Mouse (Mus musculus) hindbrain, embryonic 15.5 days (tissue): ENCODE results near the gene Proser1. TPM values are rescaled to one million over a fixed set of nuclear protein-coding genes. Genes with fewer than 3 reads are reported as not detected.
A peak's percentile ranks its signal among the peaks of the same experiment; 100 is the strongest.

Experiments used
- ATAC-seq: fragments of 200-750 bp; cut with Nextera tagmentation; 2 replicates; pipeline ENCODE4 v1.8.0; 2017; ENCODE audit warnings: low read depth, moderate number of reproducible peaks, moderate TSS enrichment; ENCODE audit not compliant: low FRiP score
- H3K27ac ChIP-seq: fragments of 300-500 bp; sonication (generic); replicated peaks from 2 replicates; pipeline ENCODE4 v1.5.1; 2015; ENCODE audit warnings: mild to moderate bottlenecking, inconsistent platforms
- H3K27me3 ChIP-seq: fragments of 300-500 bp; sonication (generic); 2 replicates; pipeline ENCODE4 v1.6.1; 2015; ENCODE audit warnings: control low read depth, inconsistent platforms
- H3K36me3 ChIP-seq: fragments of 300-500 bp; sonication (generic); 2 replicates; pipeline ENCODE4 v1.6.1; 2015; ENCODE audit warnings: control low read depth, inconsistent platforms
- H3K4me1 ChIP-seq: fragments of 300-500 bp; sonication (generic); replicated peaks from 2 replicates; pipeline ENCODE4 v1.6.1; 2015; ENCODE audit warnings: control low read depth, inconsistent platforms
- H3K4me2 ChIP-seq: fragments of 300-500 bp; sonication (generic); 2 replicates; pipeline ENCODE4 v1.6.1; 2015; ENCODE audit warnings: moderate library complexity, mild to moderate bottlenecking, inconsistent platforms
- H3K4me3 ChIP-seq: fragments of 300-500 bp; sonication (generic); 2 replicates; pipeline ENCODE4 v1.5.1; 2015; ENCODE audit warnings: mild to moderate bottlenecking, inconsistent platforms
- H3K9ac ChIP-seq: fragments of 300-500 bp; sonication (generic); 2 replicates; pipeline ENCODE4 v1.6.1; 2015; ENCODE audit warnings: inconsistent platforms
- H3K9me3 ChIP-seq: fragments of 300-500 bp; sonication (generic); 2 replicates; pipeline ENCODE4 v1.6.1; 2016; ENCODE audit warnings: control low read depth, inconsistent platforms
- whole genome bisulfite sequencing: fragments of 180-500 bp; shearing (Covaris S2); methylation state at CpG from one replicate; pipeline ENCODE4 v1.1.7; 2015; 5-methylcytosine and 5-hydroxymethylcytosine counted together
- polyA plus RNA-seq: library from polyadenylated mRNA; unstranded; fragments of >200 nt; fragmentation: Nextera tagmentation; extraction: Ambion mirVana; gene quantifications from 2 replicates; pipeline ENCODE4 v1.2.1, GENCODE M21; 2015

Proser1 gene
- polyA plus RNA-seq, 1 experiment from 2014 or later = 19.8 TPM

DNA sequence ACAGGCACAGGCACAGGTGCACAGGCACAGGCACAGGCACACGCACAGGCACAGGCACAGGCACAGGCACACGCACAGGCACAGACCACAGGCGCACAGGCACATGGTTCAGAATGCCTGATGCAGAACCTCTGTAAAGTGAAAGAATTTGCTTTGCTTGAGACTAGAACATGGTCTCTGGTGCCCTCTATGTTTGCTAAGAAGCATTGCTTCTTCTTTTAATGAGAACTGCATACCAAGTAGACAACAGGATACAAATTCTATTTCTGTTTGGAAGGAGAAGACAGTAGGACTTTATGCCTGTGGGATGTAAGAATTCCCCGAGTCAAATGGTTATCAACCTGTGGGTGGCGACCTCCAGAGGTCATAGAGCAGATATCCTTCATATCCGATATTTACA lies 39.0 kb downstream of the Proser1 start:
- Histone ChIP-seq H3K4me2 (no peak overlapping the region), H3K4me3 (no peak overlapping the region), H3K36me3 (no peaks in the 10 kb centered on the region), H3K4me1 (no peaks in the 10 kb centered on the region), H3K9me3 (no peaks in the 10 kb centered on the region), H3K27ac (no peak overlapping the region), H3K27me3 (no peaks in the 10 kb centered on the region), H3K9ac (no peak overlapping the region)
- 67% methylated on average over 6 of the region's 6 CpGs for WGBS
- ATAC-seq = peak; percentile 30; the same call in 1 of the 2 replicates

GRCm38 (mm10) chr3:53513096-53513495 lies 49.6 kb downstream of the Proser1 start:
- no peaks in the 10 kb centered on the region for H3K36me3 ChIP-seq
- 73% methylated on average over 5 of the region's 5 CpGs for WGBS
- H3K9me3 ChIP-seq = no peaks in the 10 kb centered on the region
- no peak for ATAC-seq
- no peaks in the 10 kb centered on the region for H3K27me3 ChIP-seq
- no peaks in the 10 kb centered on the region for H3K4me1 ChIP-seq
- H3K9ac ChIP-seq = no peak overlapping the region
- H3K4me2 ChIP-seq = no peak overlapping the region
- H3K4me3 ChIP-seq = no peak overlapping the region
- no peak overlapping the region for H3K27ac ChIP-seq

- H3K27ac ChIP-seq = no peak overlapping the region
- H3K27me3 ChIP-seq = no peaks in the 10 kb centered on the region
- no peaks in the 10 kb centered on the region for H3K4me1 ChIP-seq
- H3K36me3 ChIP-seq = no peaks in the 10 kb centered on the region
- 88% methylated on average over 4 of the region's 4 CpGs for WGBS
- no peak overlapping the region for H3K9ac ChIP-seq
- no peak overlapping the region for H3K4me2 ChIP-seq
- no peak for ATAC-seq
- no peaks in the 10 kb centered on the region for H3K9me3 ChIP-seq
- H3K4me3 ChIP-seq = no peak overlapping the region
Observed at GRCm38 (mm10) chr3:53514221-53515065, 51.0 kb downstream of the Proser1 start.

- 0 out of 2 replicates have a peak, but pooled peaks cover 4% of the 10 kb centered on the region for H3K4me1 ChIP-seq
- WGBS = 86% methylated on average over 10 of the region's 10 CpGs
- H3K4me2 ChIP-seq = no peak overlapping the region
- H3K4me3 ChIP-seq = no peak overlapping the region
- H3K9ac ChIP-seq = no peak overlapping the region
- ATAC-seq = no peak
- H3K27ac ChIP-seq = 0 out of 2 replicates have a peak overlapping the region, but pooled peaks have one; percentile 0
- H3K27me3 ChIP-seq = no peaks in the 10 kb centered on the region
- H3K9me3 ChIP-seq = no peaks in the 10 kb centered on the region
- H3K36me3 ChIP-seq = no peaks in the 10 kb centered on the region
Observed at GRCm38 (mm10) chr3:53522794-53523193, 59.3 kb downstream of the Proser1 start.

DNA sequence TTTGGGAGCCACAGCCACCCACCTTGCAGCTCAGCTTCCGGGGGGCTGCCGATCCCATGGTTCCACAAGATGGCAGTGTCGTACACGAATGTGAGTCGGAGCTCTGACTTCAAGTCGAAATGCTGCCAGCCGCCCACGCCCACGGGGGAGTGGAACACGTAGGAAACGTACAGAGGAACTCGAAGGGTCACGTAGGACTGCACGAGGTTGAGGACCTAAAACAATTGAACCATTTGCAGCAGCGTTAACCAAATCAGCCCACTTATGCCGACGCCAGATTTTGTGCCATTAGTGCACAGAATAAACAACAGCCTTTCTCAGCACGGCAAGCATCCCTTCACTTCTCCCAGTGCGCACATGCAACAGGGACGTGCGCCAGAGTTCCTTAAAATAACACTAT lies 62.3 kb downstream of the Proser1 start:
- ATAC-seq = peak; percentile 72
- 13% methylated on average over 21 of the region's 21 CpGs for WGBS
- Histone ChIP-seq H3K27ac (no peak overlapping the region), H3K4me1 (0 out of 2 replicates have a peak, but pooled peaks cover 4% of the 10 kb centered on the region), H3K27me3 (no peaks in the 10 kb centered on the region), H3K4me3 (peak overlapping the region; percentile 41), H3K4me2 (peak overlapping the region; percentile 72), H3K36me3 (no peaks in the 10 kb centered on the region), H3K9ac (peak overlapping the region; percentile 31; the same call in 1 of the 2 replicates), H3K9me3 (no peaks in the 10 kb centered on the region)

- WGBS = 86% methylated on average over 6 of the region's 6 CpGs
- H3K4me3 ChIP-seq = no peak overlapping the region
- ATAC-seq = no peak
Observed at GRCm38 (mm10) chr3:53530305-53530704, 66.8 kb downstream of the Proser1 start.

More at GRCm38 (mm10) chr3:53530305-53530704, 66.8 kb downstream of the Proser1 start:
- Histone ChIP-seq H3K36me3 (no peaks in the 10 kb centered on the region), H3K4me1 (0 out of 2 replicates have a peak, but pooled peaks cover 4% of the 10 kb centered on the region), H3K9me3 (no peaks in the 10 kb centered on the region), H3K9ac (no peak overlapping the region), H3K27ac (no peak overlapping the region), H3K4me2 (no peak overlapping the region), H3K27me3 (no peaks in the 10 kb centered on the region)

Other genes with a start within 250 kb of the Proser1 start
- 8.6 and 8.8 TPM in 2 replicates for gene Nhlrc3, start 334 bp upstream of the Proser1 start, polyA plus RNA-seq
- gene Stoml3, start 25.0 kb downstream of the Proser1 start, polyA plus RNA-seq = 0.09 TPM in 1 of 2 replicates, not detected in the other
- 1.6 and 2.0 TPM in 2 replicates for gene Frem2, start 193.7 kb downstream of the Proser1 start, polyA plus RNA-seq